Mouse (Mus musculus) MEL (cell line): Measurements from ENCODE around the gene Adamts15. TPM values are rescaled to one million over a fixed set of nuclear protein-coding genes. Genes with fewer than 3 reads are reported as not detected.

Experiments
- DNase-seq: peaks from one replicate; pipeline ENCODE4 v3.0.0; 2011; ENCODE audit warnings: low read depth, low spot score
- H3K27ac ChIP-seq: 2 replicates; pipeline ENCODE4 v1.5.1; 2012; ENCODE audit warnings: low read depth, mild to moderate bottlenecking, control low read depth, low read length, moderate library complexity; ENCODE audit not compliant: control insufficient read depth
- H3K27me3 ChIP-seq, 2 experiments: fragments of 150-350 bp in 1 of 2; sonication (generic) in 1 of 2; 2 replicates each; pipeline ENCODE4 v1.6.1; 2012; ENCODE audit warnings: low read length in 2 of 2, mild to moderate bottlenecking in 2 of 2, improper control_type of control experiment in 1 of 2, moderate library complexity in 1 of 2; ENCODE audit not compliant: insufficient read depth in 2 of 2, control insufficient read depth in 1 of 2
- H3K36me3 ChIP-seq, 2 experiments: 2 replicates each; pipeline ENCODE4 v1.6.1; 2012 to 2014; ENCODE audit warnings: low read length in 2 of 2, improper control_type of control experiment in 1 of 2, inconsistent platforms in 1 of 2, mild to moderate bottlenecking in 1 of 2; ENCODE audit not compliant: insufficient read depth in 2 of 2, control insufficient read depth in 1 of 2
- H3K4me1 ChIP-seq, 2 experiments: fragments of 150-350 bp in 1 of 2; sonication (generic) in 1 of 2; 2 replicates each; pipeline ENCODE4 v1.6.1; 2012; ENCODE audit warnings: low read length in 2 of 2, improper control_type of control experiment in 1 of 2, mild to moderate bottlenecking in 1 of 2; ENCODE audit not compliant: insufficient read depth in 2 of 2, control insufficient read depth in 1 of 2
- H3K4me3 ChIP-seq, 2 experiments: fragments of 150-350 bp in 1 of 2; sonication (generic) in 1 of 2; 2 replicates each; pipeline ENCODE4 v1.5.1; 2012; ENCODE audit warnings: low read depth in 2 of 2, low read length in 2 of 2, mild to moderate bottlenecking in 2 of 2, moderate library complexity in 2 of 2, control low read depth in 1 of 2, improper control_type of control experiment in 1 of 2; ENCODE audit not compliant: control insufficient read depth in 1 of 2, insufficient read depth in 1 of 2
- H3K79me2 ChIP-seq: 2 replicates; pipeline ENCODE4 v1.6.1; 2012; ENCODE audit warnings: mild to moderate bottlenecking, low read length, moderate library complexity; ENCODE audit not compliant: control insufficient read depth, poor library complexity, insufficient read depth
- H3K9ac ChIP-seq: 2 replicates; pipeline ENCODE4 v1.6.1; 2012; ENCODE audit warnings: low read depth, mild to moderate bottlenecking, control low read depth, low read length, moderate library complexity; ENCODE audit not compliant: control insufficient read depth, poor library complexity, severe bottlenecking
- H3K9me3 ChIP-seq: fragments of 150-350 bp; sonication (generic); replicated peaks from 2 replicates; pipeline ENCODE4 v1.6.1; 2012; ENCODE audit warnings: mild to moderate bottlenecking, low read length, improper control_type of control experiment, moderate library complexity; ENCODE audit not compliant: insufficient read depth
- BHLHE40 ChIP-seq: IDR thresholded peaks from 2 replicates; pipeline ENCODE4 v1.6.1; 2012; ENCODE audit warnings: low read depth, mild to moderate bottlenecking, inconsistent platforms, low read length, improper control_type of control experiment, borderline replicate concordance
- CTCF ChIP-seq, 3 experiments: IDR thresholded peaks in 2 of 3; conservative IDR thresholded peaks in 1 of 3; 2 replicates each; pipeline ENCODE4 v1.5.1; 2011 to 2012; ENCODE audit warnings: low read length in 3 of 3, low read depth in 2 of 3, mild to moderate bottlenecking in 2 of 3, improper control_type of control experiment in 1 of 3, inconsistent platforms in 1 of 3, mixed read lengths in 1 of 3, moderate library complexity in 1 of 3; ENCODE audit not compliant: control insufficient read depth in 1 of 3, insufficient read depth in 1 of 3, poor library complexity in 1 of 3, severe bottlenecking in 1 of 3
- EP300 ChIP-seq, 2 experiments: IDR thresholded peaks; 2 replicates each; pipeline ENCODE4 v1.6.1; 2011; ENCODE audit warnings: improper control_type of control experiment in 2 of 2, low read length in 2 of 2, low read depth in 1 of 2, mild to moderate bottlenecking in 1 of 2
- GABPA ChIP-seq: IDR thresholded peaks from 2 replicates; pipeline ENCODE4 v1.6.1; 2012; ENCODE audit warnings: low read depth, mild to moderate bottlenecking, inconsistent platforms, low read length, improper control_type of control experiment, moderate library complexity
- JUND ChIP-seq: IDR thresholded peaks from 2 replicates; pipeline ENCODE4 v1.6.1; 2011; ENCODE audit warnings: low read depth, mild to moderate bottlenecking, improper control_type of control experiment, low read length
- KAT2A ChIP-seq: conservative IDR thresholded peaks from 2 replicates; pipeline ENCODE4 v1.6.1; 2012; ENCODE audit warnings: low read depth, low read length, improper control_type of control experiment, inconsistent platforms
- MAX ChIP-seq: IDR thresholded peaks from 2 replicates; pipeline ENCODE4 v1.6.1; 2011; ENCODE audit warnings: low read length, improper control_type of control experiment
- MXI1 ChIP-seq: IDR thresholded peaks from 2 replicates; pipeline ENCODE4 v1.6.1; 2011; ENCODE audit warnings: mild to moderate bottlenecking, low read depth, low read length, improper control_type of control experiment
- MYC ChIP-seq: IDR thresholded peaks from 2 replicates; pipeline ENCODE4 v1.6.1; 2011; ENCODE audit warnings: low read depth, mild to moderate bottlenecking, low read length, improper control_type of control experiment, moderate library complexity
- POLR2A ChIP-seq, 2 experiments: IDR thresholded peaks; 2 replicates each; pipeline ENCODE4 v1.6.1; 2011 to 2012; ENCODE audit warnings: low read length in 2 of 2, mild to moderate bottlenecking in 2 of 2, control low read depth in 1 of 2, improper control_type of control experiment in 1 of 2, low read depth in 1 of 2, moderate library complexity in 1 of 2; ENCODE audit not compliant: control insufficient read depth in 1 of 2, insufficient read depth in 1 of 2, poor library complexity in 1 of 2
- RAD21 ChIP-seq: IDR thresholded peaks from 2 replicates; pipeline ENCODE4 v1.6.1; 2011; ENCODE audit warnings: mild to moderate bottlenecking, low read depth, low read length, improper control_type of control experiment
- RCOR1 ChIP-seq: IDR thresholded peaks from 2 replicates; pipeline ENCODE4 v1.6.1; 2012; ENCODE audit warnings: low read depth, mild to moderate bottlenecking, inconsistent platforms, low read length, improper control_type of control experiment
- SMC3 ChIP-seq: IDR thresholded peaks from 2 replicates; pipeline ENCODE4 v1.6.1; 2011; ENCODE audit warnings: low read depth, low read length, improper control_type of control experiment
- TBP ChIP-seq: IDR thresholded peaks from 2 replicates; pipeline ENCODE4 v1.8.0; 2011; ENCODE audit warnings: low read depth, low read length, improper control_type of control experiment
- TCF12 ChIP-seq: IDR thresholded peaks from 2 replicates; pipeline ENCODE4 v1.6.1; 2014; ENCODE audit warnings: low read depth, mild to moderate bottlenecking, inconsistent platforms, low read length, improper control_type of control experiment, moderate library complexity
- USF1 ChIP-seq: IDR thresholded peaks from 2 replicates; pipeline ENCODE4 v1.6.1; 2014; ENCODE audit warnings: low read depth, mild to moderate bottlenecking, inconsistent platforms, low read length, improper control_type of control experiment, moderate library complexity
- USF2 ChIP-seq, 2 experiments: IDR thresholded peaks; 2 replicates each; pipeline ENCODE4 v1.6.1; 2011 to 2012; ENCODE audit warnings: improper control_type of control experiment in 2 of 2, low read length in 2 of 2, borderline replicate concordance in 1 of 2, inconsistent platforms in 1 of 2, low read depth in 1 of 2, mild to moderate bottlenecking in 1 of 2; ENCODE audit not compliant: insufficient read depth in 1 of 2
- ZC3H11A ChIP-seq: IDR thresholded peaks from 2 replicates; pipeline ENCODE4 v1.6.1; 2012; ENCODE audit warnings: low read depth, mild to moderate bottlenecking, inconsistent platforms, low read length, improper control_type of control experiment
- polyA plus RNA-seq, 2 experiments: library from polyadenylated mRNA; stranded (reverse) in 1 of 2; unstranded in 1 of 2; fragments of >175 nt in 1 of 2; fragments of >200 nt in 1 of 2; gene quantifications; 2 replicates each; pipeline versions ENCODE4 v1.2.1 to v1.2.4; 2012; ENCODE audit warnings: low replicate concordance in 2 of 2, low read depth in 1 of 2; ENCODE audit not compliant: insufficient read length in 2 of 2, insufficient read depth in 1 of 2, missing spikeins in 1 of 2
- total RNA-seq: library from RNA; depleted of rRNA; stranded (reverse); fragments of 300-350 nt; gene quantifications from 2 replicates; pipeline ENCODE4 v1.2.3, GENCODE M21; 2012

The Adamts15 gene
- total and polyA plus RNA-seq, 3 experiments = 0.07 TPM; not detected in 2

- no peak for TF ChIP-seq POLR2A (IDR thresholded peaks at IDR 0.05; ENCODE audit: control insufficient read depth in 1 of 2, insufficient read depth in 1 of 2, low read depth in 1 of 2, low read length in 2 of 2, poor library complexity in 1 of 2)
- TF ChIP-seq BHLHE40 = no peak
- TF ChIP-seq CTCF (IDR thresholded peaks at IDR 0.05 in 2 of 3, conservative IDR thresholded peaks at IDR 0.05 in 1 of 3; ENCODE audit: control insufficient read depth in 1 of 3, insufficient read depth in 1 of 3, low read depth in 2 of 3, low read length in 3 of 3, poor library complexity in 1 of 3, severe bottlenecking in 1 of 3) = peak; percentile 75 to 97 (median 89)
- no peak for TF ChIP-seq EP300 (IDR thresholded peaks at IDR 0.05; ENCODE audit: low read depth in 1 of 2, low read length in 2 of 2)
- TF ChIP-seq ZC3H11A = peak; percentile 80
- TF ChIP-seq KAT2A = no peak
- peak; percentile 92 for TF ChIP-seq RAD21
- TF ChIP-seq SMC3 = peak; percentile 94
- no peak for TF ChIP-seq GABPA
- DNase-seq = peak; percentile 77
- H3K27me3 ChIP-seq = no peaks in the 10 kb centered on the region
Measured at GRCm38 (mm10) chr9:30940328-30940727, 18.1 kb upstream of the Adamts15 start.

GRCm38 (mm10) chr9:30936674-30937438 lies 14.6 kb upstream of the Adamts15 start:
- Histone ChIP-seq H3K27me3 (no peaks in the 10 kb centered on the region), H3K79me2 (no peaks in the 10 kb centered on the region), H3K4me1 (no peaks in the 10 kb centered on the region), H3K36me3 (no peaks in the 10 kb centered on the region), H3K4me3 (no peak overlapping the region), H3K9me3 (no peaks in the 10 kb centered on the region), H3K9ac (no peak overlapping the region), H3K27ac (no peak overlapping the region)
- TF ChIP-seq BHLHE40 = no peak
- TF ChIP-seq POLR2A (IDR thresholded peaks at IDR 0.05; ENCODE audit: control insufficient read depth in 1 of 2, insufficient read depth in 1 of 2, low read depth in 1 of 2, low read length in 2 of 2, poor library complexity in 1 of 2) = no peak
- TF ChIP-seq USF1 = peak; percentile 88
- TF ChIP-seq USF2 (IDR thresholded peaks at IDR 0.05; ENCODE audit: borderline replicate concordance in 1 of 2, insufficient read depth in 1 of 2, low read depth in 1 of 2, low read length in 2 of 2) = 0 out of 4 replicates have a peak, but pooled peaks of 1 of the 2 experiments have one; percentile 50
- TF ChIP-seq JUND = no peak
- no peak for TF ChIP-seq TCF12
- peak; percentile 69; the same call in 1 of the 2 replicates for TF ChIP-seq MYC
- TF ChIP-seq MXI1 = no peak
- TF ChIP-seq RCOR1 = no peak
- no peak for TF ChIP-seq TBP
- peak; percentile 56 for TF ChIP-seq RAD21
- peak; percentile 71 for TF ChIP-seq MAX
- TF ChIP-seq SMC3 = peak; percentile 79
- peak; percentile 57 to 75 (median 74) for TF ChIP-seq CTCF (IDR thresholded peaks at IDR 0.05 in 2 of 3, conservative IDR thresholded peaks at IDR 0.05 in 1 of 3; ENCODE audit: control insufficient read depth in 1 of 3, insufficient read depth in 1 of 3, low read depth in 2 of 3, low read length in 3 of 3, poor library complexity in 1 of 3, severe bottlenecking in 1 of 3)
- peak; percentile 54 for DNase-seq

More at GRCm38 (mm10) chr9:30940328-30940727, 18.1 kb upstream of the Adamts15 start:
- Histone ChIP-seq H3K4me3 (no peak overlapping the region), H3K9me3 (no peaks in the 10 kb centered on the region), H3K36me3 (no peaks in the 10 kb centered on the region), H3K79me2 (no peaks in the 10 kb centered on the region), H3K9ac (no peak overlapping the region), H3K4me1 (no peaks in the 10 kb centered on the region), H3K27ac (no peak overlapping the region)
